Mouse (Mus musculus) neural tube, embryonic 13.5 days (tissue): Measurements from ENCODE around the gene 2200002J24Rik. TPM values are rescaled to one million over a fixed set of nuclear protein-coding genes. Genes with fewer than 3 reads are reported as not detected.

ENCODE experiments used
- ATAC-seq: fragments of 200-750 bp; cut with Nextera tagmentation; 2 replicates; pipeline ENCODE4 v1.8.0; 2017; ENCODE audit warnings: low read depth, mild to moderate bottlenecking, moderate TSS enrichment, moderate library complexity
- H3K27ac ChIP-seq: fragments of 300-500 bp; sonication (generic); replicated peaks from 2 replicates; pipeline ENCODE4 v1.5.1; 2015; ENCODE audit warnings: moderate library complexity, mild to moderate bottlenecking, inconsistent platforms
- H3K27me3 ChIP-seq: fragments of 300-500 bp; sonication (generic); 2 replicates; pipeline ENCODE4 v1.6.1; 2015; ENCODE audit warnings: mild to moderate bottlenecking, inconsistent platforms
- H3K36me3 ChIP-seq: fragments of 300-500 bp; sonication (generic); 2 replicates; pipeline ENCODE4 v1.6.1; 2015; ENCODE audit warnings: mild to moderate bottlenecking, inconsistent platforms
- H3K4me1 ChIP-seq: fragments of 300-500 bp; sonication (generic); replicated peaks from 2 replicates; pipeline ENCODE4 v1.6.1; 2015; ENCODE audit warnings: inconsistent platforms
- H3K4me2 ChIP-seq: fragments of 300-500 bp; sonication (generic); 2 replicates; pipeline ENCODE4 v1.6.1; 2015; ENCODE audit warnings: inconsistent platforms, mild to moderate bottlenecking, moderate library complexity
- H3K4me3 ChIP-seq: fragments of 300-500 bp; sonication (generic); 2 replicates; pipeline ENCODE4 v1.5.1; 2015; ENCODE audit warnings: mild to moderate bottlenecking, inconsistent platforms
- H3K9ac ChIP-seq: fragments of 300-500 bp; sonication (generic); 2 replicates; pipeline ENCODE4 v1.6.1; 2015; ENCODE audit warnings: moderate library complexity, mild to moderate bottlenecking, inconsistent platforms
- H3K9me3 ChIP-seq: fragments of 300-500 bp; sonication (generic); 2 replicates; pipeline ENCODE4 v1.6.1; 2016; ENCODE audit warnings: inconsistent platforms
- WGBS: fragments of 180-500 bp; shearing (Covaris S2); methylation state at CpG from one replicate; pipeline ENCODE4 v1.1.7; 2015; 5-methylcytosine and 5-hydroxymethylcytosine counted together
- polyA plus RNA-seq: library from polyadenylated mRNA; unstranded; fragments of >200 nt; fragmentation: Nextera tagmentation; extraction: Ambion mirVana; gene quantifications from 2 replicates; pipeline ENCODE4 v1.2.1, GENCODE M21; 2015

The 2200002J24Rik gene
- polyA plus RNA-seq, 1 experiment from 2014 or later = not detected

DNA sequence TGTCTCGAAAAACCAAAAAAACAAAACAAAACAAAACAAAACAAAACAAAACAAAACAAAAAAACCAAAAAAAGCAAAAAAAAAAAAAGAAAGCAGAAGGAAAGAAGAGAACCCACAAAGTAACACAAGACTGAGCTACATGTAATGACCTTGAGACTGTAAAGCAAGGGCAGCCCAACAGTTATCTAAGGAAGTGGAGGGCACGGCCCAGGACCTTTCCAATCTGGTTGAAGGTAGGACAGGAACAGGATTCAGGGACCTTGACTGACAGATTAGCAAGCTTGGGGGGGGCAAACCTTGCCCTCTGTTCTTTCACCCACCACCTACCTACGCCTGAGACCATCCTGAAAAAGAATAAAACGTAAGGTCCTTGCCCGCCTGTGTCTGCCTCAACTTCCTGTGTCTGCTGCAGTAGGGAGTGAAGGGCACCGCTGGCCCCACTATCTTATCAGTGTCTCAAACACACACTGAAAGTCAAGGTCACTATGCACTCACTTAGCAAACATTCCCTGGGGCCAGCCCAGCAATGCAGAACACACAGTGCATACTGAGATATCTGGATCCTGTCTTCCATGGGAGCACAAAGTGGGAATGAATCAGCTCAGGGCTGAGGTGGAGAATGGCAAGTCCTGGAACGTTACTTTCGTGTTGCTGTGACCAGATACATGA, 7.6 kb downstream of the 2200002J24Rik start:
- no peak for ATAC-seq
- H3K36me3 ChIP-seq = no peaks in the 10 kb centered on the region
- no peak overlapping the region for H3K27ac ChIP-seq
- no peaks in the 10 kb centered on the region for H3K9me3 ChIP-seq
- H3K27me3 ChIP-seq = no peaks in the 10 kb centered on the region; the same call in 1 of the 2 replicates
- WGBS = 84% methylated on average over 7 of the region's 8 CpGs
- no peak overlapping the region for H3K9ac ChIP-seq
- no peak overlapping the region for H3K4me2 ChIP-seq
- H3K4me1 ChIP-seq = no peaks in the 10 kb centered on the region
- H3K4me3 ChIP-seq = no peak overlapping the region

DNA sequence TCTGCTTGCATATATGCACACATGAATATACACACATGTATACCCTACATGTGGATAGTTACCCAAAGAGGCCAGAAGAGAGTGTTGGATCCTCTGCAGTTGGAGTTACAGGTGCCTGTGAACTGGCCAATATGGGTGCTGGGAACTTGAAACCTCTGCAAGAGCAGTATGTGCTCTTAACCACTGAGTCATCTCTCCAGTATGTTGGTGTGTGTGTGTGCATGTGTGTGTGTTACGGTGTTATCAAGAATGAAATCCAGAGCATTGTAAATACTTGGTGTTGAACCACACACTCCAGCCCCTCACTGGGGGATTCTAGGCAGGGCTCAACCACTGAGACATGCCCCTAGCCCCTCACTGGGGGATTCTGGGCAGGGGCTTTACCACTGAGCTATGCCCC, 8.7 kb downstream of the 2200002J24Rik start:
- no peaks in the 10 kb centered on the region for H3K9me3 ChIP-seq
- no peak overlapping the region for H3K4me3 ChIP-seq
- no peaks in the 10 kb centered on the region for H3K4me1 ChIP-seq
- H3K36me3 ChIP-seq = no peaks in the 10 kb centered on the region
- no peak overlapping the region for H3K9ac ChIP-seq
- H3K27ac ChIP-seq = no peak overlapping the region
- ATAC-seq = no peak
- H3K4me2 ChIP-seq = no peak overlapping the region
- WGBS = 94% methylated on average over 1 of the region's 1 CpGs
- H3K27me3 ChIP-seq = no peaks in the 10 kb centered on the region; the same call in 1 of the 2 replicates

DNA sequence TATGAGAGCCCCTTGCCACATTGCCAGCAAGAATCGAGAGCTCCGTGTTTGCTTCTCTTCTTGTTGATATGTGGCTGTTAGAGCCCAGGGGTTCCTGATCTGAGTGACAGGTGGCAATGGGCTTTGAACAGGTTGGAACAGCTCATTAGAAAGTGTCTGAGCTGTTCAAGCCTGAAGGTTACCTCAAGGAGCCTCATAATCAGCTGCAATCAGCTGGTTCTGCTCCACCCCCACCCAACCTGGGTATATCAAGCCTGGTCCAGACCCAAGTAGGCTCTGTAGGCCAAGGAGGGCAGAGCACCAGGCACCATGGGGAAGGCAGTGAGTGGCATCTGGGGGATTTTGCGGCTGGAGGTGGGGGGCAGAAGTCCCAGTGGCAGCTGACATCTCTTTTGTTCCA, 13.2 kb downstream of the 2200002J24Rik start, which contains the start of gene Atp4a:
TSS of gene Atp4a (plus strand) at position 268 of the 400 bp plus-strand sequence.
- H3K4me2 ChIP-seq = no peak within 1 kb of the TSS
- 77% methylated on average over 3 of the region's 3 CpGs for whole genome bisulfite sequencing
- H3K4me3 ChIP-seq = no peak within 1 kb of the TSS
- H3K9ac ChIP-seq = no peak within 1 kb of the TSS
- no peak within 1 kb of the TSS for H3K27ac ChIP-seq
- H3K4me1 ChIP-seq = peaks cover 2% of the 10 kb centered on the region; the same call in 1 of the 2 replicates
- no peak for ATAC-seq
- H3K9me3 ChIP-seq = no peaks in the 10 kb centered on the region
- no peaks in the 10 kb centered on the region for H3K36me3 ChIP-seq
- peaks cover 34% of the 10 kb centered on the region for H3K27me3 ChIP-seq

DNA sequence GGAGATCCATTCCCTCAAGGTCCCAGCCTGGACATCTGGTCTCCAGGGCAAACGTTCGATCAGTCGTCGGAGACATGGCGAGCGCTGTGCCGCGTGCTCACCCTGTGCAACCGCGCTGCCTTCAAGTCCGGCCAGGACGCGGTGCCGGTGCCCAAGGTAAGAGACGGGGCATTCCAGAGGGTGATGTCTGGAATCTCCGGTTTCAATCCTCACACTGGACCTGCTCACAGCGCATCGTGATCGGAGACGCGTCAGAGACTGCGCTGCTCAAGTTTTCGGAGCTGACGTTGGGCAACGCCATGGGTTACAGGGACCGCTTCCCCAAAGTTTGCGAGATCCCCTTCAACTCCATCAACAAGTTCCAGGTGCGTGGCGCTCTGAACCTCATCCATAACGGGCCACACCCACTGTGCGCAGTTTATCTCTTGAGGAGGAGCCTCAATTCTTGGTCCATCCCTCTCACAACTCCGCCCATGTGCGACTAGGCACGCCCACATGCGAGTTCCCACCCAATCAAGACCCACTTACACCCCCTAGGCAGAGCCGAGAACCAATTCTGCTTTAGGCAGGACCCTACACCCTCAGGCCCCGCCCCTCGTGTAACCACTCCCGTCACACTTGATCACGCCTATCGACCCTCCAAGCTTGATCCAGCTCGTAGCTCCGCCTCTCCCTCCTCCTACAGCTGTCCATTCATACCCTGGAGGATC, 18.4 kb downstream of the 2200002J24Rik start:
- Histone ChIP-seq H3K4me1 (peaks cover 11% of the 10 kb centered on the region), H3K27me3 (peaks cover 51% of the 10 kb centered on the region), H3K36me3 (no peaks in the 10 kb centered on the region), H3K4me3 (peak overlapping the region; percentile 33), H3K9ac (0 out of 2 replicates have a peak overlapping the region, but pooled peaks have one; percentile 38), H3K9me3 (no peaks in the 10 kb centered on the region), H3K4me2 (peak overlapping the region; percentile 57), H3K27ac (no peak overlapping the region)
- WGBS = 3% methylated on average over 43 of the region's 43 CpGs
- ATAC-seq = peak; percentile 92

DNA sequence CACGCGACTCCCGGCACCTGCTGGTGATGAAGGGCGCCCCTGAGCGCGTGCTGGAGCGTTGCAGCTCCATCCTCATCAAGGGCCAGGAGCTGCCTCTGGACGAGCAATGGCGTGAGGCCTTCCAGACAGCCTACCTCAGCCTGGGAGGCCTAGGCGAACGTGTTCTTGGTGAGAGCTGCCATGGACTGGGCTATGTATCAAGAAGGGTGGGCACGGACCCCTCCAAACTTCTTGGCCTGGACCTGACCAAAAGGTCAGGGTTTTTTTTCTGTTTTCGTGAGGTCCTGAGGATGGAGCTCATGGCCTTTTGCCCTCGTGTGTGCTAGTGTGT, 19.0 kb downstream of the 2200002J24Rik start:
- H3K4me1 ChIP-seq = peaks cover 11% of the 10 kb centered on the region
- no peaks in the 10 kb centered on the region for H3K9me3 ChIP-seq
- peaks cover 51% of the 10 kb centered on the region for H3K27me3 ChIP-seq
- peak overlapping the region; percentile 57 for H3K4me2 ChIP-seq
- 10% methylated on average over 14 of the region's 14 CpGs for WGBS
- H3K4me3 ChIP-seq = peak overlapping the region; percentile 33
- no peaks in the 10 kb centered on the region for H3K36me3 ChIP-seq
- no peak overlapping the region for H3K27ac ChIP-seq
- H3K9ac ChIP-seq = 0 out of 2 replicates have a peak overlapping the region, but pooled peaks have one; percentile 38
- ATAC-seq = no peak; the same call in 1 of the 2 replicates

DNA sequence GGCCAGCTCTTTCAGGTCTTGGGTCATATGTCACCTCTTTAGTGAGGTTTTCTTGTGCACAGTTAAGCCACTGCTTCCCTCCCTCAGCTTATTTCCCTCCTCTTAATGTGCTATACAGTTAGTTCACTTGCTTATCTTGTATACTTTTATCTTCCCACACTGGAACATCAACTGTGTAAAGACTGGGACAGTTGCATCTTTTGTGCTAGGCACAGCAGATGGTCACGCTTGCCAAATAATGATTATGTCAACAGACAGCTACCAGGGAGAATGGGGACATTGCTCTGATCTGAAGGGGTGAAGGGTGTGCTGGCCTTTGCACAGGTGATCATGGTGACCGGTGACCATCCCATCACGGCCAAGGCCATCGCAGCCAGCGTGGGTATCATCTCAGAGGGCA, 20.9 kb downstream of the 2200002J24Rik start:
- no peaks in the 10 kb centered on the region for H3K36me3 ChIP-seq
- ATAC-seq = no peak
- H3K27ac ChIP-seq = no peak overlapping the region
- no peak overlapping the region for H3K4me2 ChIP-seq
- 96% methylated on average over 5 of the region's 5 CpGs for WGBS
- H3K4me3 ChIP-seq = no peak overlapping the region
- H3K9ac ChIP-seq = no peak overlapping the region
- H3K9me3 ChIP-seq = no peaks in the 10 kb centered on the region
- peaks cover 39% of the 10 kb centered on the region for H3K27me3 ChIP-seq
- H3K4me1 ChIP-seq = peaks cover 11% of the 10 kb centered on the region

DNA sequence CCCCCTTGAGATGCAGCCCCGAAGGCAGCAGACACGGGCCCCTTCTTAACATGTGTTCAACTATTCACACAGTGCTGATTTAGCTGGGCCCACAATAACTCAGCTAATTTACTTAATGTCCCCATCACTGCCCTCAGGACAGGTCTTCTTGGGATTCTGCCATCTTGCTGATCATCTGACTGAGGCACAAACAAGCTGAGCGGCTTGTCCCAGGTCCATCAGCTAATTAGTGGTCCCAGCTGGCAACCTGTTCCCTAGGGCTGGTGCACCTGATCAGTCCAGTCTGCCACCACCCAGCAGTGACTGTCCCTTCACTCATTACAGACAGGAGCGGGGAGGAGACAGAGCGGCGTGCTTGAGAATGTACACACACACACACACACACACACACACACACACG, 22.6 kb downstream of the 2200002J24Rik start:
- H3K9me3 ChIP-seq = no peaks in the 10 kb centered on the region
- no peak overlapping the region for H3K4me2 ChIP-seq
- no peak for ATAC-seq
- WGBS = 40% methylated on average over 7 of the region's 7 CpGs
- no peak overlapping the region; the same call in 1 of the 2 replicates for H3K9ac ChIP-seq
- H3K4me1 ChIP-seq = peaks cover 11% of the 10 kb centered on the region
- H3K36me3 ChIP-seq = peaks cover 2% of the 10 kb centered on the region; the same call in 1 of the 2 replicates
- H3K27ac ChIP-seq = 0 out of 2 replicates have a peak overlapping the region, but pooled peaks have one; percentile 3
- H3K4me3 ChIP-seq = no peak overlapping the region
- H3K27me3 ChIP-seq = peaks cover 23% of the 10 kb centered on the region

DNA sequence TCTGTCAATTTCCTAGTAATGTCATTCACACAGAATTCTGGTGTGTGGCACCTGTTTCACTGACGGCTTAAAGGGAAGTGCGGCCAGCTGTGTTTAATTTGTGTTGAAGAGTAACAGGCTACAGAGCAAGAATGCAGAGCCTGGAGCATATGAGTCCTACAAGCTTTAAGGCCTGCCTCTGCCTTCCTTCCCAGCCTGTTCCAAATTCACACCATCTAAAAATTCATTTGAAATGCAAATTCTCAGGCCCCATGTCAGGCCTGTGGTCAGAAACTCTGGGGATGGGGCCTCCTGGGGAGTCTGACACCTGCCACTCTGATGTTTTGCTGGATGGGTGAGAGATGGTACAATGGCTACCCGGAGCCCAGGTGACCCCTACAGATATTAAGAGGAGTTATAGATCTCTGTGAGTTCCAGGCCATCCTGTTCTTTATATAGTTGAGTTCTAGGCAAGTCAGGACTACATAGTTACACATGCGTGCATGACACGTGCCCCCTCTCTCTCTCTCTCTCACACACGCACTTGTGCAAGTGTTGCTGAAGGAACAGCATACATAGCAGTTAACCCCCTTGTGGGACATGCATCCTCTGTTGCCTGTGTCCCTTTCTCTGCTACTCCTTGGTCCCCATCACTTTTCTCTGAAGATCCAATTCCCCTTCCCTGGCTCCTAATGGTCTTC, 24.7 kb downstream of the 2200002J24Rik start:
- WGBS = 77% methylated on average over 6 of the region's 6 CpGs
- ATAC-seq = no peak
- Histone ChIP-seq H3K4me1 (peaks cover 10% of the 10 kb centered on the region), H3K4me3 (no peak overlapping the region), H3K9ac (no peak overlapping the region), H3K4me2 (no peak overlapping the region), H3K27me3 (0 out of 2 replicates have a peak, but pooled peaks cover 3% of the 10 kb centered on the region), H3K9me3 (no peaks in the 10 kb centered on the region), H3K27ac (no peak overlapping the region), H3K36me3 (peaks cover 18% of the 10 kb centered on the region)

DNA sequence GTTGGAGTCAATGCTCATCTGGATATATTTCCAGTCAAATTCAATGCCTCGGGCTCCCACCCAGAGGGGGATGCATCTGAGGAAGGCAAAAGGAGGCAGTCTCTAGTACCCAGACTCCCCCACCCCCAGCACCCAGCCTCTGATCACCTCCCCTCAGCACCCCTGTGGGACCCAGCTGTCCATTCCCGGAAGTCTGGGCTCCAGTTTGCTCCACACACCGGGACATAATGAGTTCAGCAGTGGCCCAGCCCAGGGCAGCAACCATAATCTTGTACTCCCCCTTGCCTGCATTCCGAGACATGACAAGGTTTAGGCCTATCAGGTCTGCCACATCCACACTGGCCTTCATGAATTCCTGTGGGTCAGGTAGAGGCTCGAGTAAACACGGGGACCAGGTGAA, 29.5 kb downstream of the 2200002J24Rik start:
- H3K4me2 ChIP-seq = peak overlapping the region; percentile 86
- no peak overlapping the region for H3K27ac ChIP-seq
- H3K9me3 ChIP-seq = no peaks in the 10 kb centered on the region
- H3K4me3 ChIP-seq = peak overlapping the region; percentile 82
- peak overlapping the region; percentile 89 for H3K9ac ChIP-seq
- H3K4me1 ChIP-seq = peaks cover 34% of the 10 kb centered on the region
- H3K27me3 ChIP-seq = no peaks in the 10 kb centered on the region
- no peak for ATAC-seq
- peaks cover 36% of the 10 kb centered on the region for H3K36me3 ChIP-seq
- WGBS = 84% methylated on average over 6 of the region's 6 CpGs

DNA sequence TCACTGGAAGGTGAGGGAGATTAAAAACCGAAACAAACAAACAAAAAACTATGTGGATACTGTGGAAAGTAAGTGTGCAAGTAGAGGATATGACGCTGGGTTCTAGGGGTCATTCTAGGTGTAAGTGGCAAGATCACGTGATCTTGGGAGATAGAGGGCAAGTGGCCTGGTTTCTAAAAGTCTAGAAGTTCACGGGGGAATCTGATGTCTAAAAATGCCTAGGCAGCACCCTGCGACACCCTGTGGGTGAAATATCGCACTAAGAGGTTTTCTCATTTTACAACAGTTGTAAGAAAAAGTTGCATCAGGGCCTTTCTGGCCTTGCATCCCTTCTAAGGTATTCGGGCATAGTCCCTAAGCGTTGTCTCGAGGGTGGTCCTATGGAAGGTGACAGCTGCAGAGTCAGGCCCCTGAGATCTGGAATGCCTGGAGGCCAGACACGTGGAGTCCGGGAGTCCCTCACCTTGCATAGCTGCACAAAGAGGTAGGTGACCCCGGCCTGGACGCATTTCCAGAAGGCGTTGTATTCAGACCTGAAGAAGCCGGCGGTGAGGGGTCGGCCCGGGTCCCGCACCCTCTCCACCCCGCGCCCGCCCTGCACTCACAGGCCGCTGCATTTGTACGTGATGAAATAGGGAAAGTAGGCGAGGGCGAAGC, 30.1 kb downstream of the 2200002J24Rik start:
- peak overlapping the region; percentile 89 for H3K9ac ChIP-seq
- 8% methylated on average over 26 of the region's 26 CpGs for WGBS
- peaks cover 34% of the 10 kb centered on the region for H3K4me1 ChIP-seq
- peak overlapping the region; percentile 86 for H3K4me2 ChIP-seq
- H3K27ac ChIP-seq = peak overlapping the region; percentile 96
- peak overlapping the region; percentile 82 for H3K4me3 ChIP-seq
- peaks cover 42% of the 10 kb centered on the region for H3K36me3 ChIP-seq
- peak; percentile 46 for ATAC-seq
- H3K9me3 ChIP-seq = no peaks in the 10 kb centered on the region
- no peaks in the 10 kb centered on the region for H3K27me3 ChIP-seq

DNA sequence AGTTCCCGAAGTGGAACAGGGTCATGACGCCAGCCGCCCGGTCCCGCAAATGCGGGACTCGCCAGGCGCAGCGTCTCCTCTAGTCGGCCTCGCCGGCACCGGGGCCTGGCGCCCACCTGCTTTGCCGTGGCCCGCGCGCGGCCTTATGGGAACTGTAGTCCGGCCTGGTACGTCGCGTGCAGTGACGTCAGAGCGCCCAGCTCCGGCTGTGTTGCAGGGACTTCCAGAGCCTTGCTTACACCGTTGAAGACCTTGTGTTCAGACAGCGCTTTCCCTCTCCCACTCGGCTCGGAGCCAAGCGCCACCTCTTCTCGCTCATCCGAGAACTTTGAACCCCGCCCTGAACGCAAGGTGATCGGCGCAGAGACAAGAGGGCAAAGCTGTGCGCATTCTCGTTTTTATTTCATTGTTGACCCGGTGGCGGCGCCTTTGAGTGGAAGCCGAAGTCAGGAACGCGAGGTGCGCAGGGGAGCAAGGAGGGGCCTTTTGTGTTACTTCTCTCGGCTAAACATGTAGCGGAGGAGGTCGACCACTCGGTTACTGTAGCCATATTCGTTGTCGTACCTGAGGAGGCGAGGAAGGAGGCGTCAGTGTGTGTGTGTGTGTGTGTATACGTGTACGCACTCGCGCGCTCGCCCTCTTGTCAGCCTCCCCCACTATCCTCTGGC, 30.8 kb downstream of the 2200002J24Rik start, which contains the start of gene Tmem147:
TSS of gene Tmem147 (minus strand) at position 145 of the 668 bp plus-strand sequence.
- Histone ChIP-seq H3K27me3 (no peaks in the 10 kb centered on the region), H3K36me3 (peaks cover 49% of the 10 kb centered on the region), H3K4me3 (peak within 1 kb of the TSS; percentile 82), H3K4me2 (peak within 1 kb of the TSS; percentile 86), H3K9me3 (no peaks in the 10 kb centered on the region), H3K9ac (peak within 1 kb of the TSS; percentile 89), H3K27ac (peak within 1 kb of the TSS; percentile 96), H3K4me1 (peaks cover 34% of the 10 kb centered on the region)
- WGBS = under 1% methylated on average over 60 of the region's 60 CpGs
- ATAC-seq = peak; percentile 97
